In the genomic region with DNA sequence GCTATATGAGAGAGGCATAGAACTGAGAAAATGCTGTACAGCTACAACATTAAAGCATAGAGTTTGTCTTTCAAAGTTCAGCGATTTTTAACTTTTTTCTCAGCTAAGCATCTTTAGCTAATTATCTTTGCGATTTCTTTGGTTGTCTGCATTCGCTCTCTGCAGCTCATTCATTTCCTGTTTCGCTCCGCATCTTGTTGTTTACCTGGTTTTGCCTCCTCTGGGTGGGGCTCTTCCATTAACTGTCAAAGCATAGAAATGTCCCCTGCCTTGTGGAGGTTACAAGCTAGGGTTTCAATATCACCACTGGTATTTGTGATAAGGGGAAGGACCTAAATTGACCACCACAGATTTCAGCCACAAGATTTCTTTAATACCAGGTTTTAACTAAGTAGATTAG, we compare ENCODE assay signal across 20 mouse cellular contexts.
DNase-seq lines count a peak whose midpoint lies in the region; ATAC-seq lines count a peak whose summit lies in the region.
"Had no signal": no experiment of that assay in that cellular context is flagged by ENCODE, and none has a peak within 500 bp of the region (broad histone marks: within the 10 kb centered on the region; RNA-seq: fewer than 3 reads in every experiment).

No protein-coding gene starts in this region.

- peak; percentile 48 for DNase-seq in naive thymus-derived CD4-positive, alpha-beta T cell, adult 2 months (ENCODE audit: low read depth)
- DNase-seq in left cerebral cortex, postnatal 36 days (ENCODE audit: low spot score in 2 of 2): no peak
- DNase-seq in frontal cortex, adult 2 months (ENCODE audit: extremely low spot score in 1 of 2, low spot score in 1 of 2): no peak
- DNase-seq in lung, postnatal 14 days: no peak
- DNase-seq: adrenal gland, postnatal 10 days; adrenal gland, postnatal 36 days; cerebellum, adult 18-20 months; cerebellum, adult 9-10 months; cerebellum, postnatal 14 days; gastrocnemius, adult 2 months; gastrocnemius, postnatal 14 days; heart, adult 11 months; heart, postnatal 10 days; heart, postnatal 36 days had no signal

- peak; percentile 63 for ATAC-seq in CD4-positive, CD25-positive, alpha-beta regulatory T cell, adult 4 months
- peak; percentile 43 for ATAC-seq in activated CD4-positive, CD25-positive, alpha-beta regulatory T cell, adult 4 months
- ATAC-seq: forebrain, embryonic 13.5 days; forebrain, embryonic 16.5 days; hindbrain, embryonic 16.5 days; Patski had no signal

- intact Hi-C loops in left cerebral cortex, postnatal 36 days (cut with DNase I): no loop called here
